Mouse (Mus musculus) kidney, postnatal 0 days (tissue): Measurements from ENCODE around the gene Stau1. TPM values are rescaled to one million over a fixed set of nuclear protein-coding genes. Genes with fewer than 3 reads are reported as not detected.

Experiments
- ATAC-seq: fragments of 200-750 bp; cut with Nextera tagmentation; replicated peaks from 2 replicates; pipeline ENCODE4 v1.8.0; 2017; ENCODE audit warnings: low read depth, moderate number of reproducible peaks, moderate TSS enrichment, moderate library complexity; ENCODE audit not compliant: low FRiP score
- DNase-seq: peaks from one replicate; pipeline ENCODE4 v3.0.0-alpha.2; 2016; ENCODE audit warnings: low spot score
- H3K27ac ChIP-seq: fragments of 300-500 bp; sonication (generic); 2 replicates; pipeline ENCODE4 v1.5.1; 2014; ENCODE audit warnings: mild to moderate bottlenecking
- H3K27me3 ChIP-seq: fragments of 300-500 bp; sonication (generic); 2 replicates; pipeline ENCODE4 v1.6.1; 2014; ENCODE audit warnings: low read length, mixed read lengths; ENCODE audit not compliant: insufficient read depth
- H3K36me3 ChIP-seq: fragments of 300-500 bp; sonication (generic); 2 replicates; pipeline ENCODE4 v1.6.1; 2014; ENCODE audit warnings: low read length, mixed read lengths; ENCODE audit not compliant: insufficient read depth
- H3K4me1 ChIP-seq: fragments of 300-500 bp; sonication (generic); replicated peaks from 2 replicates; pipeline ENCODE4 v1.6.1; 2014; ENCODE audit warnings: antibody characterized with exemption, low read length, mixed read lengths; ENCODE audit not compliant: insufficient read depth
- H3K4me2 ChIP-seq: fragments of 300-500 bp; sonication (generic); 2 replicates; pipeline ENCODE4 v1.6.1; 2014; ENCODE audit warnings: mild to moderate bottlenecking, low read length, moderate library complexity, mixed read lengths
- H3K4me3 ChIP-seq: fragments of 300-500 bp; sonication (generic); replicated peaks from 2 replicates; pipeline ENCODE4 v1.5.1; 2014; ENCODE audit warnings: low read depth, low read length
- H3K9ac ChIP-seq: fragments of 300-500 bp; sonication (generic); 2 replicates; pipeline ENCODE4 v1.6.1; 2014; ENCODE audit warnings: low read depth, low read length
- H3K9me3 ChIP-seq: fragments of 300-500 bp; sonication (generic); replicated peaks from 2 replicates; pipeline ENCODE4 v1.6.1; 2016; ENCODE audit warnings: low read length, inconsistent platforms, mixed read lengths
- CTCF ChIP-seq: IDR thresholded peaks from 2 replicates; pipeline ENCODE4 v1.5.1; 2016; ENCODE audit warnings: antibody characterized with exemption, low read depth, mild to moderate bottlenecking, moderate library complexity
- WGBS: fragments of 180-500 bp; shearing (Covaris S2); extraction: QIAGEN DNeasy Blood & Tissue Kit; methylation state at CpG from one replicate; pipeline ENCODE4 v1.1.7; 2014; 5-methylcytosine and 5-hydroxymethylcytosine counted together
- polyA plus RNA-seq: library from polyadenylated mRNA; unstranded; fragments of >200 nt; fragmentation: Nextera tagmentation; extraction: Ambion mirVana; gene quantifications from 2 replicates; pipeline ENCODE4 v1.2.1, GENCODE M21; 2015

Stau1 gene
- polyA plus RNA-seq, 1 experiment from 2014 or later, result 61.4 TPM

- Histone ChIP-seq H3K27me3 (no peaks in the 10 kb centered on the region), H3K27ac (no peak overlapping the region), H3K4me1 (no peaks in the 10 kb centered on the region), H3K9me3 (no peaks in the 10 kb centered on the region), H3K9ac (no peak overlapping the region), H3K4me2 (no peak overlapping the region), H3K4me3 (no peak overlapping the region), H3K36me3 (no peaks in the 10 kb centered on the region)
- no peak for TF ChIP-seq CTCF
- ATAC-seq (no peak), DNase-seq (no peak)
- WGBS, result 89% methylated on average over 8 of the region's 8 CpGs
Measured at GRCm38 (mm10) chr2:166900792-166901505, 95.2 kb downstream of the Stau1 start.

- Histone ChIP-seq H3K36me3 (peaks cover 4% of the 10 kb centered on the region; the same call in 1 of the 2 replicates), H3K9me3 (no peaks in the 10 kb centered on the region), H3K9ac (no peak overlapping the region), H3K27me3 (no peaks in the 10 kb centered on the region), H3K4me2 (no peak overlapping the region), H3K4me1 (no peaks in the 10 kb centered on the region), H3K4me3 (no peak overlapping the region), H3K27ac (no peak overlapping the region)
- TF ChIP-seq CTCF, result no peak
- WGBS, result 58% methylated on average over 3 of the region's 3 CpGs
- no peak for DNase-seq
- ATAC-seq, result no peak
Measured at GRCm38 (mm10) chr2:166899746-166900145, 96.4 kb downstream of the Stau1 start.

GRCm38 (mm10) chr2:166899161-166899560, 96.9 kb downstream of the Stau1 start:
- Histone ChIP-seq H3K27me3 (no peaks in the 10 kb centered on the region), H3K4me1 (no peaks in the 10 kb centered on the region), H3K4me3 (no peak overlapping the region), H3K36me3 (peaks cover 9% of the 10 kb centered on the region; the same call in 1 of the 2 replicates), H3K9me3 (no peaks in the 10 kb centered on the region), H3K9ac (no peak overlapping the region), H3K27ac (no peak overlapping the region), H3K4me2 (no peak overlapping the region)
- 89% methylated on average over 2 of the region's 2 CpGs for WGBS
- no peak for TF ChIP-seq CTCF
- ATAC-seq (no peak), DNase-seq (no peak)

Other genes with a start within 250 kb of the Stau1 start
- 5.7 and 7.8 TPM in 2 replicates for gene Trp53rkb, start 203.8 kb downstream of the Stau1 start, polyA plus RNA-seq
- 4.3 and 4.6 TPM in 2 replicates for gene Arfgef2, start 190.7 kb downstream of the Stau1 start, polyA plus RNA-seq
- gene Cse1l, start 90.3 kb downstream of the Stau1 start, polyA plus RNA-seq, result 64.2 and 71.6 TPM in 2 replicates
- 33.3 and 37.9 TPM in 2 replicates for gene Ddx27, start 18.9 kb upstream of the Stau1 start, polyA plus RNA-seq
- gene Znfx1, start 66.7 kb upstream of the Stau1 start, polyA plus RNA-seq, result 10.7 and 11.8 TPM in 2 replicates
- 1.3 and 1.4 TPM in 2 replicates for gene Kcnb1, start 193.9 kb upstream of the Stau1 start, polyA plus RNA-seq
- gene Ptgis, start 244.3 kb upstream of the Stau1 start, polyA plus RNA-seq, result 17.7 and 18.7 TPM in 2 replicates